Mouse (Mus musculus) liver, embryonic 11.5 days (tissue): ENCODE results near the gene Whamm. TPM values are rescaled to one million over a fixed set of nuclear protein-coding genes. Genes with fewer than 3 reads are reported as not detected.

ENCODE experiments used
- ATAC-seq: fragments of 200-750 bp; cut with Nextera tagmentation; replicated peaks from 2 replicates; pipeline ENCODE4 v1.8.0; 2017; ENCODE audit warnings: moderate number of reproducible peaks, mild to moderate bottlenecking, moderate TSS enrichment, moderate library complexity; ENCODE audit not compliant: low FRiP score
- DNase-seq: peaks from one replicate; pipeline ENCODE4 v3.0.0-alpha.2; 2017; ENCODE audit warnings: low spot score
- H3K27ac ChIP-seq: fragments of 300-500 bp; sonication (generic); 2 replicates; pipeline ENCODE4 v1.5.1; 2014; ENCODE audit warnings: mild to moderate bottlenecking, low read depth, low read length, control low read depth
- H3K27me3 ChIP-seq: fragments of 300-500 bp; sonication (generic); replicated peaks from 2 replicates; pipeline ENCODE4 v1.6.1; 2014; ENCODE audit warnings: low read length, mixed read lengths; ENCODE audit not compliant: control insufficient read depth, insufficient read depth
- H3K36me3 ChIP-seq: fragments of 300-500 bp; sonication (generic); 2 replicates; pipeline ENCODE4 v1.6.1; 2014; ENCODE audit warnings: mild to moderate bottlenecking, low read length, moderate library complexity, mixed read lengths; ENCODE audit not compliant: control insufficient read depth, insufficient read depth
- H3K4me1 ChIP-seq: fragments of 300-500 bp; sonication (generic); replicated peaks from 2 replicates; pipeline ENCODE4 v1.6.1; 2014; ENCODE audit warnings: low read length, mixed read lengths; ENCODE audit not compliant: control insufficient read depth, insufficient read depth
- H3K4me2 ChIP-seq: fragments of 300-500 bp; sonication (generic); 2 replicates; pipeline ENCODE4 v1.6.1; 2014; ENCODE audit warnings: mild to moderate bottlenecking, control low read depth, moderate library complexity
- H3K4me3 ChIP-seq: fragments of 300-500 bp; sonication (generic); 2 replicates; pipeline ENCODE4 v1.5.1; 2014; ENCODE audit warnings: low read depth, low read length, control low read depth
- H3K9ac ChIP-seq: fragments of 300-500 bp; sonication (generic); 2 replicates; pipeline ENCODE4 v1.6.1; 2014; ENCODE audit warnings: low read depth, low read length, control low read depth
- H3K9me3 ChIP-seq: fragments of 300-500 bp; sonication (generic); 2 replicates; pipeline ENCODE4 v1.6.1; 2016; ENCODE audit warnings: low read length, inconsistent platforms, mixed read lengths; ENCODE audit not compliant: control insufficient read depth
- WGBS: fragments of 180-500 bp; shearing (Covaris S2); extraction: QIAGEN DNeasy Blood & Tissue Kit; methylation state at CpG from one replicate; pipeline ENCODE4 v1.1.7; 2014; 5-methylcytosine and 5-hydroxymethylcytosine counted together
- polyA plus RNA-seq: library from polyadenylated mRNA; unstranded; fragments of >200 nt; fragmentation: Nextera tagmentation; extraction: Ambion mirVana; gene quantifications from 2 replicates; pipeline ENCODE4 v1.2.1, GENCODE M21; 2014

The Whamm gene
- polyA plus RNA-seq, 1 experiment from 2014 or later, result 10.5 TPM

- H3K4me2 ChIP-seq, result no peak overlapping the region
- H3K36me3 ChIP-seq, result peaks cover 18% of the 10 kb centered on the region; the same call in 1 of the 2 replicates
- H3K4me3 ChIP-seq, result no peak overlapping the region
- no peak overlapping the region for H3K9ac ChIP-seq
- no peaks in the 10 kb centered on the region for H3K27me3 ChIP-seq
- ATAC-seq, result no peak
- H3K27ac ChIP-seq, result no peak overlapping the region
- 89% methylated on average over 3 of the region's 3 CpGs for WGBS
- no peaks in the 10 kb centered on the region for H3K9me3 ChIP-seq
- H3K4me1 ChIP-seq, result peaks cover 13% of the 10 kb centered on the region
- DNase-seq, result no peak
These were observed 6.8 kb downstream of the Whamm start for GRCm38 (mm10) chr7:81577872-81578271.

- DNase-seq (no peak), ATAC-seq (no peak)
- Histone ChIP-seq H3K4me3 (no peak overlapping the region), H3K9ac (no peak overlapping the region), H3K4me1 (peaks cover 7% of the 10 kb centered on the region), H3K9me3 (no peaks in the 10 kb centered on the region), H3K36me3 (peaks cover 18% of the 10 kb centered on the region; the same call in 1 of the 2 replicates), H3K4me2 (no peak overlapping the region), H3K27ac (no peak overlapping the region), H3K27me3 (no peaks in the 10 kb centered on the region)
- 93% methylated on average over 7 of the region's 7 CpGs for WGBS
These were observed 7.3 kb downstream of the Whamm start for GRCm38 (mm10) chr7:81578413-81578812.

- H3K4me2 ChIP-seq, result no peak overlapping the region
- WGBS, result 95% methylated on average over 5 of the region's 5 CpGs
- ATAC-seq, result no peak
- peaks cover 18% of the 10 kb centered on the region; the same call in 1 of the 2 replicates for H3K36me3 ChIP-seq
- no peak for DNase-seq
- no peak overlapping the region for H3K27ac ChIP-seq
- H3K4me1 ChIP-seq, result 0 out of 2 replicates have a peak, but pooled peaks cover 4% of the 10 kb centered on the region
- H3K4me3 ChIP-seq, result no peak overlapping the region
- H3K9me3 ChIP-seq, result no peaks in the 10 kb centered on the region
- no peak overlapping the region for H3K9ac ChIP-seq
- no peaks in the 10 kb centered on the region for H3K27me3 ChIP-seq
These were observed 8.2 kb downstream of the Whamm start for GRCm38 (mm10) chr7:81579312-81579711.

- Histone ChIP-seq H3K4me1 (0 out of 2 replicates have a peak, but pooled peaks cover 4% of the 10 kb centered on the region), H3K9me3 (no peaks in the 10 kb centered on the region), H3K4me2 (no peak overlapping the region), H3K36me3 (peaks cover 21% of the 10 kb centered on the region), H3K27ac (no peak overlapping the region), H3K9ac (no peak overlapping the region), H3K27me3 (no peaks in the 10 kb centered on the region), H3K4me3 (no peak overlapping the region)
- 72% methylated on average over 3 of the region's 3 CpGs for WGBS
- ATAC-seq, result no peak
- DNase-seq, result no peak
These were observed 12.4 kb downstream of the Whamm start for GRCm38 (mm10) chr7:81583512-81583911.

GRCm38 (mm10) chr7:81585326-81585725 lies 14.3 kb downstream of the Whamm start:
- ATAC-seq, result no peak
- peak; percentile 27 for DNase-seq
- Histone ChIP-seq H3K9me3 (no peaks in the 10 kb centered on the region), H3K4me2 (no peak overlapping the region), H3K27me3 (no peaks in the 10 kb centered on the region), H3K36me3 (peaks cover 17% of the 10 kb centered on the region), H3K4me3 (no peak overlapping the region), H3K4me1 (no peaks in the 10 kb centered on the region), H3K27ac (no peak overlapping the region), H3K9ac (no peak overlapping the region)
- WGBS, result 89% methylated on average over 7 of the region's 7 CpGs

- DNase-seq (peak; percentile 29), ATAC-seq (peak; percentile 73)
- Histone ChIP-seq H3K4me3 (no peak overlapping the region), H3K9ac (no peak overlapping the region), H3K9me3 (no peaks in the 10 kb centered on the region), H3K36me3 (peaks cover 25% of the 10 kb centered on the region), H3K27ac (peak overlapping the region; percentile 19; the same call in 1 of the 2 replicates), H3K27me3 (no peaks in the 10 kb centered on the region), H3K4me1 (no peaks in the 10 kb centered on the region), H3K4me2 (no peak overlapping the region)
- WGBS, result 72% methylated on average over 4 of the region's 4 CpGs
These were observed 16.2 kb downstream of the Whamm start for GRCm38 (mm10) chr7:81587238-81587637.

- no peak overlapping the region for H3K4me3 ChIP-seq
- H3K9me3 ChIP-seq, result no peaks in the 10 kb centered on the region
- H3K4me1 ChIP-seq, result no peaks in the 10 kb centered on the region
- 76% methylated on average over 9 of the region's 9 CpGs for WGBS
- ATAC-seq, result no peak
- no peak overlapping the region for H3K27ac ChIP-seq
- H3K27me3 ChIP-seq, result no peaks in the 10 kb centered on the region
- peaks cover 35% of the 10 kb centered on the region for H3K36me3 ChIP-seq
- DNase-seq, result peak; percentile 14
- H3K9ac ChIP-seq, result no peak overlapping the region
- no peak overlapping the region for H3K4me2 ChIP-seq
These were observed 21.6 kb downstream of the Whamm start for GRCm38 (mm10) chr7:81592686-81593085.

- Histone ChIP-seq H3K9ac (no peak overlapping the region), H3K36me3 (peaks cover 39% of the 10 kb centered on the region), H3K4me3 (no peak overlapping the region), H3K4me2 (no peak overlapping the region), H3K27ac (no peak overlapping the region), H3K27me3 (no peaks in the 10 kb centered on the region), H3K4me1 (no peaks in the 10 kb centered on the region), H3K9me3 (no peaks in the 10 kb centered on the region)
- 88% methylated on average over 8 of the region's 8 CpGs for WGBS
- ATAC-seq, result no peak
- peak; percentile 24 for DNase-seq
These were observed 22.3 kb downstream of the Whamm start for GRCm38 (mm10) chr7:81593387-81593786.

GRCm38 (mm10) chr7:81595056-81595455 lies 24.0 kb downstream of the Whamm start:
- Histone ChIP-seq H3K9ac (no peak overlapping the region), H3K4me1 (no peaks in the 10 kb centered on the region), H3K27ac (no peak overlapping the region), H3K4me2 (no peak overlapping the region), H3K27me3 (no peaks in the 10 kb centered on the region), H3K36me3 (peaks cover 39% of the 10 kb centered on the region), H3K9me3 (no peaks in the 10 kb centered on the region), H3K4me3 (no peak overlapping the region)
- WGBS, result 92% methylated on average over 5 of the region's 5 CpGs
- no peak for DNase-seq
- no peak for ATAC-seq
